Mouse (Mus musculus) cortical plate, adult 2 months (tissue): ENCODE results near the gene Fam160b1. TPM values are rescaled to one million over a fixed set of nuclear protein-coding genes. Genes with fewer than 3 reads are reported as not detected.

Source experiments
- H3K27ac ChIP-seq: fragments of 200-500 bp; 2 replicates; pipeline ENCODE4 v1.5.1; 2012; ENCODE audit warnings: low read length, control low read depth, inconsistent platforms; ENCODE audit not compliant: insufficient read depth
- H3K4me1 ChIP-seq: fragments of 200-500 bp; 2 replicates; pipeline ENCODE4 v1.6.1; 2011; ENCODE audit warnings: low read length; ENCODE audit not compliant: control insufficient read depth, insufficient read depth
- H3K4me3 ChIP-seq: fragments of 200-500 bp; 2 replicates; pipeline ENCODE4 v1.5.1; 2011; ENCODE audit warnings: mild to moderate bottlenecking, low read length, control low read depth; ENCODE audit not compliant: insufficient read depth
- CTCF ChIP-seq: fragments of 200-500 bp; IDR thresholded peaks from 2 replicates; pipeline ENCODE4 v1.5.1; 2011; ENCODE audit warnings: mild to moderate bottlenecking, control low read depth, low read length; ENCODE audit not compliant: insufficient read depth; ENCODE audit errors: extremely low read depth
- POLR2A ChIP-seq: fragments of 200-500 bp; IDR thresholded peaks from 2 replicates; pipeline ENCODE4 v1.6.1; 2011; ENCODE audit warnings: mild to moderate bottlenecking, low read length, control low read depth; ENCODE audit not compliant: insufficient read depth; ENCODE audit errors: extremely low read depth
- polyA plus RNA-seq: library from polyadenylated mRNA; depleted of rRNA; stranded (reverse); fragments of >200 nt; gene quantifications from 2 replicates; pipeline ENCODE4 v1.2.3, GENCODE M21; 2012; rRNA removed

The Fam160b1 gene
- polyA plus RNA-seq, 1 experiment, result 16.9 TPM

- TF ChIP-seq POLR2A, result no peak
- no peak for TF ChIP-seq CTCF
- no peak overlapping the region for H3K27ac ChIP-seq
- no peak overlapping the region for H3K4me3 ChIP-seq
- no peaks in the 10 kb centered on the region for H3K4me1 ChIP-seq
Measured at GRCm38 (mm10) chr19:57431476-57431875, 71.0 kb downstream of the Fam160b1 start.

GRCm38 (mm10) chr19:57434024-57434423 is 73.5 kb downstream of the Fam160b1 start:
- Histone ChIP-seq H3K4me3 (no peak overlapping the region), H3K27ac (no peak overlapping the region), H3K4me1 (no peaks in the 10 kb centered on the region)
- TF ChIP-seq POLR2A (no peak), CTCF (no peak)

- Histone ChIP-seq H3K4me1 (no peaks in the 10 kb centered on the region), H3K27ac (no peak overlapping the region), H3K4me3 (no peak overlapping the region)
- TF ChIP-seq CTCF, result no peak
- no peak for TF ChIP-seq POLR2A
Measured at GRCm38 (mm10) chr19:57436586-57437021, 76.1 kb downstream of the Fam160b1 start.

- TF ChIP-seq POLR2A, result no peak
- TF ChIP-seq CTCF, result no peak
Measured at GRCm38 (mm10) chr19:57437042-57437441, 76.6 kb downstream of the Fam160b1 start.

More at GRCm38 (mm10) chr19:57437042-57437441, 76.6 kb downstream of the Fam160b1 start:
- Histone ChIP-seq H3K4me3 (no peak overlapping the region), H3K27ac (no peak overlapping the region), H3K4me1 (no peaks in the 10 kb centered on the region)

Other genes with a start within 250 kb of the Fam160b1 start
- 50.0 and 50.5 TPM in 2 replicates for gene Ablim1, start 45.8 kb upstream of the Fam160b1 start, polyA plus RNA-seq
- gene Trub1, start 92.2 kb downstream of the Fam160b1 start, polyA plus RNA-seq, result 25.9 and 27.3 TPM in 2 replicates